Mouse (Mus musculus) limb, embryonic 13.5 days (tissue): ENCODE measurements around the gene Gm47791. TPM values are rescaled to one million over a fixed set of nuclear protein-coding genes. Genes with fewer than 3 reads are reported as not detected.

Source experiments
- polyA plus RNA-seq: library from polyadenylated mRNA; unstranded; fragments of >200 nt; fragmentation: Nextera tagmentation; extraction: Ambion mirVana; gene quantifications from 2 replicates; pipeline ENCODE4 v1.2.1, GENCODE M21; 2015

Gene Gm47791
- polyA plus RNA-seq, 1 experiment from 2014 or later, result not detected

Other genes with a start within 250 kb of the Gm47791 start
- gene Col4a4, start 184.4 kb downstream of the Gm47791 start, polyA plus RNA-seq, result 0.09 and 0.11 TPM in 2 replicates
- 0.05 and 0.09 TPM in 2 replicates for gene Col4a3, start 184.3 kb downstream of the Gm47791 start, polyA plus RNA-seq
- 220 and 230 TPM in 2 replicates for gene Mff, start 46.4 kb downstream of the Gm47791 start, polyA plus RNA-seq
- 0.20 and 0.23 TPM in 2 replicates for gene Tm4sf20, start 2.8 kb downstream of the Gm47791 start, polyA plus RNA-seq
- 25.3 and 27.4 TPM in 2 replicates for gene Agfg1, start 68.2 kb upstream of the Gm47791 start, polyA plus RNA-seq
- gene A030005L19Rik, start 142.1 kb upstream of the Gm47791 start, polyA plus RNA-seq, result 0.18 TPM in 1 of 2 replicates, not detected in the other
- not detected in 2 replicates for gene A030014E15Rik, start 153.7 kb upstream of the Gm47791 start, polyA plus RNA-seq
- not detected in 2 replicates for gene Gm6217, start 160.2 kb upstream of the Gm47791 start, polyA plus RNA-seq
- gene A030003K21Rik, start 172.1 kb upstream of the Gm47791 start, polyA plus RNA-seq, result not detected in 2 replicates
- gene Gm7544, start 184.8 kb upstream of the Gm47791 start, polyA plus RNA-seq, result not detected in 2 replicates
- not detected in 2 replicates for gene Gm47955, start 189.0 kb upstream of the Gm47791 start, polyA plus RNA-seq
- gene Gm47959, start 229.3 kb upstream of the Gm47791 start, polyA plus RNA-seq, result not detected in 2 replicates